Mouse (Mus musculus): ENCODE results near the gene Spaca4.

DNA sequence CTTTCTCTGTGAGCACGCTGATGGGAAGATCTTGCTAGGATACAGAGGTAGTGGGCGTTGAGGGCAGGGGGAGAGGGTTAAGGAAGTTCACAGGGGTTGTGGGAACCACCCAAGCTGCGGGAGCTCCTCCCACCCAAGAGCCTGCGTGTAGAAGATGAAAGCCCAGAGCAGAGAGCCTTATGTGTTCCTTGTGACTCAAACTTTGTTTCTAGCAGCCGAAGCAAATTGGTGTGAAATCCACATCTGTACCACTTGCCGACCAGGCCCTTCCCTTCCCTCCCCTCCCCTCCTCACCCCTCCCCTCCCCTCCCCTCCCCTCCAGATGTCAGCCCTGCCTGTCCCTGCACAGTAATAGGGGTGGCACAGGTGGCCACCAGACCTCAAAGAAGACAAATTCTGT lies 30.5 kb downstream of the Spaca4 start:
- no peak for TF ChIP-seq CTCF (IDR thresholded peaks at IDR 0.05; ENCODE audit: extremely low read depth, insufficient read depth, insufficient read length, insufficient replicate concordance)
- TF ChIP-seq POLR2A (IDR thresholded peaks at IDR 0.05; ENCODE audit: low read depth, low read length): no peak
